Mouse (Mus musculus): ENCODE data around the gene Ms4a12. TPM values are rescaled to one million over a fixed set of nuclear protein-coding genes. Genes with fewer than 3 reads are reported as not detected.
A peak's percentile ranks its signal among the peaks of the same experiment; 100 is the strongest.

The Ms4a12 gene
- total RNA-seq, 2 experiments from 2014 or later = not detected

- no peak for DNase-seq (ENCODE audit: low spot score in 2 of 2)
- H3K27ac ChIP-seq = no peak overlapping the region
- TF ChIP-seq CTCF (conservative IDR thresholded peaks at IDR 0.05) = no peak
These were observed 2.0 kb upstream of the Ms4a12 start for GRCm38 (mm10) chr19:11234244-11234643.

GRCm38 (mm10) chr19:11196546-11196945 lies 35.7 kb downstream of the Ms4a12 start, which contains the start of gene Ms4a13:
Gene Ms4a13 (minus strand): TSS chr19:11196737.
- TF ChIP-seq CTCF (conservative IDR thresholded peaks at IDR 0.05) = no peak
- H3K27ac ChIP-seq = no peak within 1 kb of the TSS
- no peak within 1 kb of the TSS for H3K4me3 ChIP-seq
- no peak for DNase-seq (ENCODE audit: low spot score in 2 of 2)

More at GRCm38 (mm10) chr19:11234244-11234643, 2.0 kb upstream of the Ms4a12 start:
- H3K4me3 ChIP-seq = no peak overlapping the region

DNA sequence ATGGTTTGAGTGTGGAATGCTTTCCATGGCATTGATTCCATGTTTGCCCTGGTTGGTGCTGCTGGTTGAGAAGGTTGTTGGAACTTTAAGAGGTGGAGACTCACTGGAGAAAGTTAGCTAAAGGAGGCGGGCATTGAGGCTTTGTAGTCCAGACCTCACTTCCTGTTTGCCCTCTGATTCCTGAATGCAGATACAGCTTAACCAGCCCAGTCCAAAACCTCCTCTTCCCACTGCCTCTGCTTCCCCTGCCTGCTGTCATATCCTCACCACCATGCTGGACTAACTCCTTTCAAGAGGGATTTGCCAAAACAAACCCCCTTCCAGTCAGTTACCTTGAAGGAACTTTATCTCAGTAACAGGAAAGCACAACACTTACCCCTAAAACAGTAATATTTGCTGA lies 39.7 kb downstream of the Ms4a12 start:
- no peak overlapping the region for H3K27ac ChIP-seq
- TF ChIP-seq CTCF (conservative IDR thresholded peaks at IDR 0.05) = no peak
- no peak for DNase-seq (ENCODE audit: low spot score in 2 of 2)
- no peak overlapping the region for H3K4me3 ChIP-seq

- TF ChIP-seq CTCF (conservative IDR thresholded peaks at IDR 0.05) = peak; percentile 67
- DNase-seq (ENCODE audit: low spot score in 2 of 2) = no peak
- no peak overlapping the region for H3K27ac ChIP-seq
- no peak overlapping the region for H3K4me3 ChIP-seq
These were observed 48.1 kb downstream of the Ms4a12 start for GRCm38 (mm10) chr19:11184121-11184520.

DNA sequence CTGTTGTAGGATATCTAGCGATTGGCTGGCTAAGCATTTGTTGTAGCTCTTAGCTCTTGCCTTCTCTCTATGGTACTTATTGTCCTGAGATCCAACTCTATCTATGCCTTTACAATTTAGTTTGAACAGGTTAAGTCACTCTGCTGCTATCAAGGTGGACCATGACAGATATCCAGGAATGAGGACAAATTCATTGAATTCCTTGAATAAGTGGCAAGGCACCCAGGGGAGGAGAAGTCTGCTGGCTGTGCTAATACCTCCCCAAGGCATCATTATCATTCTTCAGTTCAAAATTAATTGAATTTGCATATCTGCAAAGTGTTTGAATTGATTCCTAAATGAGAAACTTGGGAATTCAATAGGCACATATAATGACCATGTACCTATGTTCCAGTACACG lies 54.8 kb downstream of the Ms4a12 start:
- H3K4me3 ChIP-seq = no peak overlapping the region
- TF ChIP-seq CTCF (conservative IDR thresholded peaks at IDR 0.05) = no peak

GRCm38 (mm10) chr19:11165172-11165571 lies 67.1 kb downstream of the Ms4a12 start, which contains the start of gene 1700025F22Rik:
Gene 1700025F22Rik (minus strand): TSS chr19:11165320.
- TF ChIP-seq CTCF (conservative IDR thresholded peaks at IDR 0.05) = no peak; the same call in 1 of the 2 replicates

More for the DNA sequence above, 54.8 kb downstream of the Ms4a12 start:
- no peak overlapping the region for H3K27ac ChIP-seq
- DNase-seq (ENCODE audit: low spot score in 2 of 2) = no peak

More at GRCm38 (mm10) chr19:11165172-11165571, 67.1 kb downstream of the Ms4a12 start, which contains the start of gene 1700025F22Rik:
- DNase-seq (ENCODE audit: low spot score in 2 of 2) = no peak
- Histone ChIP-seq H3K4me3 (no peak within 1 kb of the TSS), H3K27ac (no peak within 1 kb of the TSS)

Other genes starting within 250 kb of the Ms4a12 start
- not detected for gene Ms4a15, start 239.2 kb downstream of the Ms4a12 start, total RNA-seq (2021)
- gene Ms4a18, start 214.4 kb downstream of the Ms4a12 start, total RNA-seq (2021) = not detected
- under 1 TPM in 1 of 2 experiments, not detected in 1; 0.36 TPM for gene Ms4a8a, start 151.3 kb downstream of the Ms4a12 start, total RNA-seq (2021)
- gene 1700017D01Rik, start 101.6 kb downstream of the Ms4a12 start, total RNA-seq (2021) = not detected
- gene 1700025F22Rik, start 67.1 kb downstream of the Ms4a12 start, total RNA-seq (2021) = not detected
- not detected for gene Ms4a13, start 35.7 kb downstream of the Ms4a12 start, total RNA-seq (2021)
- gene Ms4a1, start 33.8 kb upstream of the Ms4a12 start, total RNA-seq (2021) = not detected
- gene Ms4a5, start 51.4 kb upstream of the Ms4a12 start, total RNA-seq (2021) = not detected
- under 1 TPM in 1 of 2 experiments, not detected in 1; 0.10 TPM for gene Ms4a14, start 82.0 kb upstream of the Ms4a12 start, total RNA-seq (2021)
- under 1 TPM in 1 of 2 experiments, not detected in 1; 0.79 TPM for gene Ms4a7, start 103.7 kb upstream of the Ms4a12 start, total RNA-seq (2021)
- gene Ms4a4a, start 143.1 kb upstream of the Ms4a12 start, total RNA-seq (2021) = 1 to 10 TPM in 1 of 2 experiments, not detected in 1; 1.5 TPM
- gene Ms4a4c, start 172.3 kb upstream of the Ms4a12 start, total RNA-seq (2021) = not detected
- gene Ms4a4b, start 211.1 kb upstream of the Ms4a12 start, total RNA-seq (2021) = not detected
- under 1 TPM; 0.84 to 0.86 TPM for gene Ms4a6c, start 236.9 kb upstream of the Ms4a12 start, total RNA-seq (2021)